Mouse (Mus musculus): Measurements from ENCODE around the gene Tmem51. TPM values are rescaled to one million over a fixed set of nuclear protein-coding genes. Genes with fewer than 3 reads are reported as not detected.

The Tmem51 gene
- 5.6 and 6.4 TPM in 2 replicates for polyA plus RNA-seq (2015; fragmentation: Nextera tagmentation; extraction: Ambion mirVana)

DNA sequence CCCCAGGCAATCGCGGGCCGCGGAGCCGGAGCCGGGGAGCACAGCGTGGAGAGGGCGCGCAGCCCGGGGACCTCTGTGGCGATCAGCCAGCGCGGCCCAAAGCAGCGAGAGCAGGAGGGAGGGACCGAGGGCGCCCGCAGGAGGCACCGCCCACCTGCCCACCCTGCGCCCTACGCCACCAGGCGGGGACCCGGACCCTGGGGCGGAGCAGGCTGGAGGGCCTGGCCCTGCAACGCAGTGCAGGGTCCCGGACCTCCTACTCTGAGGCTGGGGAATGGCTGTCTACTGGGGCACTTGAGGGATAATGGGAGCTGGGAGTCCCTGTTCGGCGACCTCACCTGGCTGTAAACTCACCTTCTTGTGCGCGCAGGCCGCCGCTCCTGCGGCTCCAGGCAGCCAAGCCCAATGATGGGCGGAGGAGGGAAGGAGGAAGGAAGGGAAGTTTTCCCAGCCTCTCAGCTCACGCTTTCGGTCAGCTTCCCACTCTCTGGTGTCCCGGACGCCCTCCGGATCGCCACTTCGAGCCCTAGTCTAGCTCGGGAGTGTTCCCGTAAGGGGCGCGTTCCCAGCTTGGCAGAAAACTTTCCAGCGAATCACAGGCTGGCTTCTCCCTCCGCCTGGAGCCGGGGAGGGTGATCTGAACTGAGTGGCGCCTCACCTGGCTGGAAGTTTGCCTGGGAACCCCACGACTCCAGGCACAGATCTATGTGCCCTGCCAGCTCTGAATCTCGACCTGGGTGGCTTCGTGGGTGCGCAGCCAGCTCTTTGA, at the start of gene Tmem51:
Gene Tmem51 (minus strand): TSS at position 174 of the 769 bp plus-strand sequence.
- Histone ChIP-seq H3K4me3 (peak within 1 kb of the TSS; percentile 61), H3K9ac (peak within 1 kb of the TSS; percentile 75), H3K27ac (no peak within 1 kb of the TSS), H3K36me3 (no peaks in the 10 kb centered on the region), H3K4me2 (peak within 1 kb of the TSS; percentile 97), H3K27me3 (peaks cover 57% of the 10 kb centered on the region), H3K9me3 (no peaks in the 10 kb centered on the region), H3K4me1 (replicated peaks) (peaks cover 34% of the 10 kb centered on the region)
- WGBS, result under 1% methylated on average over 52 of the region's 52 CpGs
- ATAC-seq (ENCODE audit: low FRiP score), result peak; percentile 65; the same call in 1 of the 2 replicates

DNA sequence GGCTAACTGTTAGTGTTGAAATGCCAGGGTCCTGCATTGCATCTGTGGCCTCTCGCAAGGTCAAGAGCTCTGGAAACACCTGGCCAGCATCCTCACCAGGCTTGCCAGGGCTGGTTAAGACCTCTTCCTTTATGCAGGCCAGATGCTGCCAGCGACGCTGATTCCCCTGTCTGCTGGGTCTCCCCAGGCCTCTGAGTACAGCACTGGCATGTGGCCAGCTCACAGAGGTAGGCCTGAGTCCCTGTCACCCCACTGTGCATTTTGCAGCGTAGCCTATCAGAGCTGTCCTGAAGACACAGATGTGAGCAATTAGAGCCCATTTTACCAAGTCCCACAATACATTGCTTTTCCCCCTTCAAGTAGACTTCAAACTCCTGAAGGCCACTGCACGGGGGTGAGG, 46.1 kb upstream of the Tmem51 start:
- Histone ChIP-seq H3K9ac (no peak overlapping the region), H3K27me3 (no peaks in the 10 kb centered on the region), H3K4me2 (no peak overlapping the region), H3K4me1 (replicated peaks) (peaks cover 10% of the 10 kb centered on the region), H3K36me3 (no peaks in the 10 kb centered on the region), H3K9me3 (no peaks in the 10 kb centered on the region), H3K27ac (peak overlapping the region; percentile 42), H3K4me3 (no peak overlapping the region)
- no peak for ATAC-seq (ENCODE audit: low FRiP score)
- WGBS, result 55% methylated on average over 5 of the region's 5 CpGs

DNA sequence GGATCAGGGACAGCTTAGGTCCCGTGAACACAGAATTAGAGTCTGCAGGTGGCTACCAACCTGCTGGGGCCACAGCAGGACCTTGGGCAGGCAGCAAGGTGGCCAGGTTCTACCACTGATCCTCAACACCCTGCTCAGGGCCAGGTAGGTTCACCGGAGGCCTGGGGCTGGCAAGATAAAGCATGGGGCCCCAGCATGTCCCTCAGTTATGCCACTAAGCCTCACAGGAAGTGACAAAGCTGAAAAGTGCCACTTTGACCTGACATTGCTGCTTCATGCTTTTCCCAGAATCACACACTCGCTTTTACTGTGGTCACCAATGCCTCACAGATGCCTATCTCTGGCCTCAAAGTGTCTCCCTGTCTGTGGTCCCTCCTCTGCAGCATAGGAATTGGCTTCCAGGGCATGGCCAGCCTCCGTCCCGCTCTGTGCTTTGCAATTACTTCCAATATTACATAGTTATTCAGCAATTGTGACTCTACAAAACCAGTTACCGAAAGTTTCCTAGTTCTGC, 43.2 kb upstream of the Tmem51 start:
- no peaks in the 10 kb centered on the region for H3K9me3 ChIP-seq
- no peak overlapping the region for H3K4me2 ChIP-seq
- peaks cover 10% of the 10 kb centered on the region for H3K4me1 ChIP-seq (replicated peaks)
- no peak overlapping the region for H3K4me3 ChIP-seq
- WGBS, result 90% methylated on average over 6 of the region's 6 CpGs
- no peak for ATAC-seq (ENCODE audit: low FRiP score)
- H3K27me3 ChIP-seq, result no peaks in the 10 kb centered on the region
- H3K27ac ChIP-seq, result no peak overlapping the region
- H3K36me3 ChIP-seq, result no peaks in the 10 kb centered on the region
- no peak overlapping the region for H3K9ac ChIP-seq

DNA sequence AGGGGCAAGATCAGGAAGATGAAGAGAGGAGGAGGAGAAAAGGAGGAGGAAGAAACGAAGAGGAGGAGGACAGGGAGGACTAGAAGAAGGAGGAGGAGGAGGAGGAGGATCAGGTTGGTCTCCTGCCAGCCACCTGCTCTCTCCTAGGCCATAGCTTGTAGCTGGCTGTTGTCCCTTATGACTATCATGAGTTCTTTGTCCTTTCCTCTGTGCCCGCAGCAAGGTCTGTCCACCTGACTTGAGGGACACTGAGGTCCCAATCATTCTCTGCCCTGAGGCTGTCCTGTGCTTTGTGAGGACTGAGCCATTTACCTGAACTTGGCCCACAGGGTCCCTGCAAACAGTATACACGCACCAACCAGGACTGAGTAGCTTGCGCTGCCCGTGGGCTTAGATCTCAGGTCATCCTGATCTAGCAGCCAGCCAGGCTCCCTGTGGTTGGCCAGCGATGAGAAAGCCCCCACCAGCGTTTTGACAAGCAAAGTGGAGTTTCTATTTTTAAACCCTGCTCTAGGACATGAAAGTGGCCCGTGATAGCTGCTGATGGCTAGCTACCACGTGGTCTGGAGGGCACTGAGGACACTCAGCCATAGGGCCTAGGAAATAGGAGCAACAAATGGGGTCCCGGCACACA, 42.7 kb upstream of the Tmem51 start:
- Histone ChIP-seq H3K4me1 (replicated peaks) (peaks cover 10% of the 10 kb centered on the region), H3K27me3 (no peaks in the 10 kb centered on the region), H3K9me3 (no peaks in the 10 kb centered on the region), H3K27ac (no peak overlapping the region), H3K4me3 (no peak overlapping the region), H3K36me3 (no peaks in the 10 kb centered on the region), H3K9ac (no peak overlapping the region), H3K4me2 (no peak overlapping the region)
- WGBS, result 75% methylated on average over 10 of the region's 10 CpGs
- no peak for ATAC-seq (ENCODE audit: low FRiP score)

DNA sequence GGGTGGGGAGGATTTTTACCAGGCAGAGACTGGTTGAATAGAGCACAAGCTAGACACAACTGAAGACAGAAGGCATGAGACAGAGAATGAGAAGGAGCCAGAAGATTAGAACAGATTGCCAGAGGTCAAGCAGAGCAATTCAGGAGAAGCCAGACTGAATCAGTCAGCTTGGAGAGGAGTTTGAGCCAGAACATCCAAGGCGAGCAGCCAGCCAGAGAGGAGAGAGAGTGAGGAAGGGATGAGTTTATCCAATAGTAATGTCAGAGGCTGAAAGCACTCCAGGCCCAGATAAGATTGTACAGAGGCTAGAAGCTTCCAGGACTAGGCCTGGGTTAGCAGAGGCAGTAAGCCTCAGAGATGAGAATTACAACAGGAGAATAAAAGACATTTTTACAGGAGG, 37.1 kb upstream of the Tmem51 start:
- no peak for ATAC-seq (ENCODE audit: low FRiP score)
- no peaks in the 10 kb centered on the region for H3K36me3 ChIP-seq
- WGBS, result 67% methylated on average over 1 of the region's 1 CpGs
- no peak overlapping the region for H3K27ac ChIP-seq
- peaks cover 11% of the 10 kb centered on the region for H3K4me1 ChIP-seq (replicated peaks)
- no peak overlapping the region for H3K4me2 ChIP-seq
- H3K27me3 ChIP-seq, result no peaks in the 10 kb centered on the region
- H3K9ac ChIP-seq, result no peak overlapping the region
- no peak overlapping the region for H3K4me3 ChIP-seq
- no peaks in the 10 kb centered on the region for H3K9me3 ChIP-seq

DNA sequence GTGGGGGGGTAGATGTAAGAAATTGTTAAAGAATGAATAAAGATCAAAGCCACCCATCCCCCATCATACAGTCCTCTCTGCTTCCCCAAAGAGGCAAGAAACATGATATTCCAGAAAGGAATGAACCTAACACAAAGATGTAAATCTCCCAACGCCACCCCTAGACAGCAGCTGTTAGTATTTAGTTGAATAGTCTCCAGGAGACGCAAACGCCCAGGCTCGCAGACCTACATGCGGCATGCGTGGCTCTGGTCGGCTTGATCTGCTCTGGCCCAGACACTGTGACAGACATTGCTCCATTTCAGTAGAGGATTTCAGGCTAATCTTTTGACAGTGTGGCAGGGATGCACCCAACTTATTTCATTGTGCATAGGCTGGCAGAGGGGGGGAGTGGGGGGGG, 34.4 kb upstream of the Tmem51 start:
- ATAC-seq (ENCODE audit: low FRiP score), result no peak
- Histone ChIP-seq H3K36me3 (no peaks in the 10 kb centered on the region), H3K27me3 (no peaks in the 10 kb centered on the region), H3K4me2 (no peak overlapping the region), H3K4me3 (no peak overlapping the region), H3K9ac (no peak overlapping the region), H3K9me3 (no peaks in the 10 kb centered on the region), H3K4me1 (replicated peaks) (peaks cover 19% of the 10 kb centered on the region), H3K27ac (no peak overlapping the region)
- 53% methylated on average over 7 of the region's 7 CpGs for WGBS

DNA sequence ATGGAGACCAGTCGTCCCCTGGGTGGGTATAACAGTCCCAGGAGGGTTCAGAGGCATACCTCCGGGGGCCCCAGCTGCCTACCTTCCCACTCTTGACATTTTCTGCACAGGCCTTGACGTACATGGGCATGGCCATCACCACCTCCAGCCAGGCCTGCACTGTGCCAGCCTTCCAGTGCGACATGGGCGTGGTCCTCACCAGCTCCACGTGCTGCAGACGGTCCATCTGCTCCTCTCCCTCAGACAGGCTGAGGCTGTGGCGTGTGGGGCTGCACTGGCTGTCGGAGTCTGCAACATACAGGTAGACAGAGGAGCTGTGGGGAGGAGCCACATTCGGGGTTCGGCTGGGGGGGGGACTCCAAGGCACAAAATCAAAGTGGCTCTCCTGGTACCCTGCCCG, 33.9 kb upstream of the Tmem51 start:
- Histone ChIP-seq H3K9ac (no peak overlapping the region), H3K36me3 (no peaks in the 10 kb centered on the region), H3K4me3 (no peak overlapping the region), H3K4me1 (replicated peaks) (peaks cover 23% of the 10 kb centered on the region), H3K9me3 (no peaks in the 10 kb centered on the region), H3K4me2 (no peak overlapping the region), H3K27me3 (no peaks in the 10 kb centered on the region), H3K27ac (no peak overlapping the region)
- 0 out of 2 replicates have a peak, but pooled peaks have one; percentile 2 for ATAC-seq (ENCODE audit: low FRiP score)
- WGBS, result 84% methylated on average over 12 of the region's 12 CpGs

DNA sequence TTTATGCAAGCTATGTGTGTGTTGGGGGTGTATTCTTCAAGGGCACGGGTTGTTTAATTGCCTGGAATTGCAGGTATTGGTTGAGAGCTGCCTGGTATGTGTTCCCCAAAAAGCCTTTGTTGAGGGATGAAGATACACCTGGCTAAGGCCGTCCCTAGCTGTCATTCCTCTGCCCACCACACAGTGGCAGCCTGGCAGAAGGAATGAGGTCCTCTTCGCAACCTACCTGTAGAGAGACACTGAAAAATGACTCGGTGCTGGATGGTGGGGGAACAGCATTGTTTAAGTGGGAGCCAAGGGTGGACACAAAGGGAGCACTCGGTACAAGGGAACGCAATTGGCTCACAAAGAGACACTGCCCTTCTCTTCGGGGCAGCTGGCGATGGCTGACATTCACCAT, 29.2 kb upstream of the Tmem51 start:
- H3K27me3 ChIP-seq, result no peaks in the 10 kb centered on the region
- H3K4me1 ChIP-seq (replicated peaks), result peaks cover 14% of the 10 kb centered on the region
- H3K4me3 ChIP-seq, result no peak overlapping the region
- ATAC-seq (ENCODE audit: low FRiP score), result peak; percentile 38; the same call in 1 of the 2 replicates
- no peak overlapping the region for H3K9ac ChIP-seq
- H3K36me3 ChIP-seq, result peaks cover 27% of the 10 kb centered on the region
- H3K4me2 ChIP-seq, result no peak overlapping the region
- 29% methylated on average over 8 of the region's 8 CpGs for WGBS
- H3K9me3 ChIP-seq, result no peaks in the 10 kb centered on the region
- no peak overlapping the region for H3K27ac ChIP-seq

DNA sequence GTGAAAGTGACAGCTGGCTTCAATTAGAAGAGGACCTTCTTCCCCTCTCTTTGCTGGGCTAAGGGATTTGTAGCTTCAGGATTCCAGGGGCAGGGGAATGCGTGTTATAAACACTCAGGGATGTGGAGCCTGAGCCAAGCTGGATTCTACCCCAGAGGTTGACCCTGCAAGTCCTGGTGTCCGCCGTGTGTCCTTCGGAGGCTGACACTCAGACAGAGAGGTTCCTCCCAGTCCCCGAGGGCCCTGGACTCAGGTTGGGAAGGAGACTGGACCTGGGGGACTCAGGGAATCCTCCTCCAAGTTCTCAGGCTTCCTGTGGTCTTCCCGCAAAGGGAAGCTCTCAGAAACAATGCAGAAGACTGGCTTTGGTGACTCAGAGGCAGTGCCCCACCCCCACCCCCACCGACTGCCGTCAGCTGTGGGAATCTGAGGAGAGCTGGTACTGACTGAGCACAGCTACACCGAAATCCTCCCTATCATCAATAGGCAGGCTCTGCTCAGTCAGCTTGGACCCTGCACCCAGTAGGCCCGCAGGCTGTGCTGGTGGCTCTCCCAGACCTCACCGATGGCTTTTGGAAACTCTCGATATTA, 19.1 kb upstream of the Tmem51 start:
- peaks cover 20% of the 10 kb centered on the region for H3K36me3 ChIP-seq
- WGBS, result 59% methylated on average over 12 of the region's 12 CpGs
- no peaks in the 10 kb centered on the region for H3K27me3 ChIP-seq

DNA sequence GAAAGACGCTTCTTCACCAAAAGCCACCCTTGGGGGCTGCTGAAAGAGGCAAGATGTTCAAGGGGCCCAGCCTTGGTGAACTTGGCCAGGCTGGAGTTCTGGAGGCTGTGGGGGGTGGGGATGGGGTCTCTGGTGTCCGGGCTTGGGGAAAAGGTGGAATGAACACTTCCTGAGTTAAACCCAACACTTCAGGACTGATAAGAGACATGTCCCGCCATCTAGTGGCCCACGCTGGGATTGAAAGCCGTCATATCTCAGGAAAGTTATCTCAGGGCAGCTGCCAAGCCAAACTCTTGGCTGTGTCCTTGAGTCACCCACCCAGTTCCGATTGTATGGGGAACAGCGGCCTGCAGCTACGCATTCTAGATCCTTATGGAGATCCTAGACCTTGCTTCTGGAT, 14.2 kb upstream of the Tmem51 start:
- Histone ChIP-seq H3K36me3 (no peaks in the 10 kb centered on the region), H3K9ac (no peak overlapping the region)

More for the DNA sequence above, 19.1 kb upstream of the Tmem51 start:
- Histone ChIP-seq H3K27ac (no peak overlapping the region), H3K4me3 (no peak overlapping the region), H3K9me3 (no peaks in the 10 kb centered on the region), H3K4me1 (replicated peaks) (no peaks in the 10 kb centered on the region; the same call in 1 of the 2 replicates), H3K4me2 (no peak overlapping the region), H3K9ac (no peak overlapping the region)
- no peak for ATAC-seq (ENCODE audit: low FRiP score)

DNA sequence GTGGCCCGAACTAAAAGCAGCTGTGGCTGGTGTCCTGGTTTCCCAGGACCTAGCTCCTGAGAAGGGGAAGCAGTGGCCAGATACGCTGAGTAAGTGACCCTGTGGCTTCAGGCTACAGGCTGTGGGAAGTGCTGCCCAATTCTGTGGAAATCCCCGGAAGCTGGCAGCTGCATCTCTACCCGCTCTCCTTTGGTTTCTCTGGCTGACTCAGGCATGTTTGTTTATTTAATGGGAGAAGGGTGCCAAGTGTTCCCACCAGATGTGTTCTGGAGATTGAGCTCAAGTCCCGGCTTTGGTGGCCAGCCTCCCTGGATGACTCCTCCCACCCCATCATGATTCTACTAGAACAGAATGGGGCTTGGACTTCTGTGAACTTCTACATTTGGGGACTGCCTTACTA, 13.8 kb upstream of the Tmem51 start:
- Histone ChIP-seq H3K27me3 (0 out of 2 replicates have a peak, but pooled peaks cover under 1% of the 10 kb centered on the region), H3K9ac (no peak overlapping the region), H3K4me2 (no peak overlapping the region), H3K36me3 (no peaks in the 10 kb centered on the region), H3K4me1 (replicated peaks) (peaks cover 8% of the 10 kb centered on the region; the same call in 1 of the 2 replicates), H3K27ac (no peak overlapping the region), H3K9me3 (no peaks in the 10 kb centered on the region), H3K4me3 (no peak overlapping the region)
- ATAC-seq (ENCODE audit: low FRiP score), result no peak
- 56% methylated on average over 5 of the region's 5 CpGs for WGBS

More for the DNA sequence above, 14.2 kb upstream of the Tmem51 start:
- no peak overlapping the region for H3K4me3 ChIP-seq
- H3K9me3 ChIP-seq, result no peaks in the 10 kb centered on the region
- ATAC-seq (ENCODE audit: low FRiP score), result no peak
- H3K4me2 ChIP-seq, result no peak overlapping the region
- 22% methylated on average over 8 of the region's 8 CpGs for WGBS
- H3K27ac ChIP-seq, result no peak overlapping the region
- no peaks in the 10 kb centered on the region for H3K27me3 ChIP-seq
- peaks cover 8% of the 10 kb centered on the region; the same call in 1 of the 2 replicates for H3K4me1 ChIP-seq (replicated peaks)

Measured in hindbrain, embryonic 13.5 days (tissue).